Mouse (Mus musculus): ENCODE results near the gene Adgrg1.

The Adgrg1 gene

DNA sequence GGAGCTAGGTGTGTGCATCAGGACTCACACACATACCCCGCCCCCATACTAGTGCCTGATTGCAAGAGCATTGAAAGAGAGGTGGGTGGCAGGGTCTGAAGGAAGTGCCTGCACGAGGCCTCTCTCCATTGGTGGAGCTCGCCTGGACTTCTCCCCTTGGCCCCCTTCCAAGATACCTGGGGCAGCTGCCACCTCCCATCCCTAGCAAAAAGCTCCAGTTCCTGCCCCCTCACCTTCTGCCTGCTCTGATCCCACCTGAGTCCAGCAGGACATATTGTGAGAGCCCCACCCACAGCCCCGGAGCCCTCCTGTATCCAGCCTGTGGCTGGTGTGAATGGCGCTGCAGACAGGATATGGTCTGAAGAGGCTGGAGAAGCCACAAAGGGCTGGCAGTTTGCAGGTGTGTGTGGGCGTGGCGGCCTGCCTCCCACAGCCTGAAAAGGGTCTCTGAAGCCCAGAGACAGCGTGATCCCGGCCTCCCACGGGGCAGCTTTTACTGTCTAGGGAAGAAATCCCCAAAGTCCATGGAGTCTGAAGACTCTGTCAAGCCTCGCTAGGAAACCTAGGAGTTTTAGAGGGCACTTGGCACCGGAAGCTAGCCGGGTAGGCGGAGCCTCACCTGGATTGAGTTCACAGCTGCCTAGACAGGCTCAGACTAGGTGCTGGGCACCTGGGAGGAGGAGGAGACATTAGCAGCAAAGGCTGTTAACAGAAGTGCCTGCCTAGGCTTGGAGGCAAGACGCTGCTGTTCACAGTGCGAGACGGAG is 2.3 kb downstream of the Adgrg1 start:
- peak; percentile 91 to 94 for DNase-seq

DNA sequence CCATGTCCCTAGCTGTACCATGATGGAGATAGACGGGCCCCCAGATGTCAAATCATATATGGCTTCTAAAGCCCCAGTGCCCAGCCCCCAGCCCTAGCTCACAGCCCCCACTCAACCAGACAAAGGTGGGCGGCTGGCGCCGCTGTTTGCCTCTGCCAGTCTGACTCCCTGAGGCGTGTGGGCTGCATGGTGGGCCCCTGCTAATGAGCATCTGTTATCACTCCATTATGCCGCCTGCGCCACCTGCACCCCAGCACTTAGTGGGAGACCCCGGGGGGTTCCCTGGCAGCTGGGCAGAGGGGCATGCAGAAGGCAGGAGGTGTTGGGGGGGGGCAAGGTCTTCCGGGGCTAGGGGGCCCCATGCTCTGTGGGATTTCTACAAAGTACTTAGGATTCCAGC is 3.6 kb downstream of the Adgrg1 start:
- peak in 1 of 2 experiments; percentile 10 for DNase-seq

DNA sequence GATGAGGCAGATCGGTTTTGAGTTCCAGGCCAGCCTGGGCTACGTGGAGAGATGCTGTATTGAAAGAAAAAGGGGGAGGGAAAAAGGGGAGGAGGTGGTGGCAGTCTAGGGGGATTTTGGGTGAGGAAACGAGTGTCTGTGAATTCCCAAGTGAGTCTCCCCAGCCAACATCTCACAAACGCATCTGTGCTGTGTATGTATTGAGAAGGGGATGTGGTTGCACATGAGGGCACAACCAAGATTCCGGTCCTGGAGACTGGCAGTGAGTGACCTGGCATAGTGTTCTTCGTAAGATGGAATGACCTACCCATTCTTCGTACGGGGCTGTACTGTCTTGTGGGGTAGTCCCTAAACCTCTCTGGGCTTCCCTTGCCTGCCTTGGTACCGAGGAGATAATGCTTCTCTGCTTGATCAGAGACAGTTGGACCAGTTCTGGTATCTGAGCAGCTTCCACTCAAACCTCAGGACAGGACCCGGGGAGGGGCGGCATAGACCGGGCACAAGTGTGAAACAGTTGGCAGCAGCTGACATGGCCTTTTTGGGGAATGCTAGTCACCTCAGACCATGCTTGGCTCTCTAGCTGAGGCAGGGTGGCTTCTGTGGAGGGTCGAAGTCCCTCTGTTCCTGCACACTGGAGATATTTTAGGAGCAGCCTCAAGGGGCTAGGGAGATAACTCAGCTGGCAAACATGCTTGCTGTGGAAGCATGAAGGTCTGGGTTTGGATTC is 4.2 kb downstream of the Adgrg1 start:
- DNase-seq: peak in 1 of 2 experiments; percentile 42

DNA sequence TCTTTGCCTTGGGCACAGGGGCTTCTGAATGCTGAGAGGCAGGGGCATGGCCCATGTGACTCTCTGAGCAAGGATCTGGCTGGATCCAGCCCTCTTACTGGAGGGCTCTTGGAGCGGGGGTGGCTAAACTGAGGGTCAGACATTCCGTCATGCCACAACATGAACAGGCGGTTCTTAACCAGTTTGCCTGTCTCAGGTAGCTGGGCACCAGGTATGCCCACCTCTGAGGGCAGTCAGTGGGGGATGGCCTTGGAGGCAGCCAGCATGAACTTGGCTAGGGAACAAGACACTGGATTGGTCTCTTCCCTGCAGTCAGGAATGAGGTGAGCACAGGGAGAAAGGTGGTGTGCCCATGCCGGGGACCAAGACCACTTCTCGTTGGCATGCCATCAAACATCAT is 5.6 kb downstream of the Adgrg1 start:
- peak; percentile 78 to 88 for DNase-seq

DNA sequence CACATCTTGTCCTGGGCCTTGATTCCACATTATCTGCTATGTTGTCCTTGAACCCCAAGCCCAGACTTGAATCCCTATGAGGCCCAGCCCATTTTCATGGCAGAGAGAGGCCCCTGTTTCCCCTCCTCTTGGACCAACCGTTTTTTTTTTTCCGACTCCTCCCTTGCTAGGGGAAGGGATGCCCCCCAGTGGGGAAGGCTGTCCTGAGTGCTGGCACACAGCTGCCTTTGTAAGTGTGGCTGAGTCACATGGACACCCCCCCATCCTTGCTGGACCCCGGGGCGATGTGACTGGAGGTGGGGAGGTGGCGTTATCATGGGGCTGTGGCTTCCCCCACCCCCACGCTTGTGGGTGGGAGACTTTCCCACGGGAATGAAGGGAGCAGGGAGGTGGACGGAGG is 6.4 kb downstream of the Adgrg1 start:
- DNase-seq: peak in 1 of 2 experiments; percentile 57

DNA sequence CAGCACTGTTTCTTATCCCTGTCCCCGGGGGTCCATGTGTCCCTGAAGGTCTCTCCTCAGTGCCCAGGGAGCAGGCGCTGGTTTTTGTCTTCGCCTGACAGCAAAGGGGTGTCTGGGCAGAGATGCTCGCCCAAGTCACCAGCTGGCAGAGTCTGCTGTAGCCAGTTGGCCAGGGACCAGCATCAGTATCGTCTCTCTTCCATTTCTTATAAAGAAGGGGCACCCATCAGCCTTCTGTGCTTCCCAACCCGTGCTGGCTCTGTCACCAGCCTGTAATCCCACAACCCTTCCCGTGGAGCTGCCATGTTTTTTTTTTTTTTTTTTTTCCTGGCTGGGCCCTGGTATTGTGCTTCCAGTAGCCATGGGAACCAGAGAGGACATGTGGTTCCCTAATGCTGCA is 7.3 kb downstream of the Adgrg1 start:
- DNase-seq: peak in 1 of 2 experiments; percentile 38

DNA sequence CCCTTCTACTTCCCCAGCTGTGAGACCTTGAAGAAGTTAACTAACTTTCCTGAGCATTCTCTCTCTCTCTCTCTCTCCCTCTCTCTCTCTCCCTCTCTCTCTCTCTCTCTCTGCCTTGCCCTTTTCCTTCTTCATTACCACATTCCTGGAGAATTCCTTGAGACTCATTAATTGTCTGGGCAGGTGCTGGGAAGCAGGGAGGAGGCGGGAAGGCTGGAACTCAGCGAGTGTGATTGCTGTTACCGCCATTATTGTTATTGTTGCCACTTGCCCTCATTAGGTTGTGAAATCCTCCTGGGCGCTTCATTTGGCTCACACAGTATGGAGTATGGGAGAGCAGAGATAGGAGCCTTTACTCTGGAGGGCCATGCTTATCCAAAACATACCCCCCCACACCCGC is 8.6 kb downstream of the Adgrg1 start:
- DNase-seq: no peak

DNA sequence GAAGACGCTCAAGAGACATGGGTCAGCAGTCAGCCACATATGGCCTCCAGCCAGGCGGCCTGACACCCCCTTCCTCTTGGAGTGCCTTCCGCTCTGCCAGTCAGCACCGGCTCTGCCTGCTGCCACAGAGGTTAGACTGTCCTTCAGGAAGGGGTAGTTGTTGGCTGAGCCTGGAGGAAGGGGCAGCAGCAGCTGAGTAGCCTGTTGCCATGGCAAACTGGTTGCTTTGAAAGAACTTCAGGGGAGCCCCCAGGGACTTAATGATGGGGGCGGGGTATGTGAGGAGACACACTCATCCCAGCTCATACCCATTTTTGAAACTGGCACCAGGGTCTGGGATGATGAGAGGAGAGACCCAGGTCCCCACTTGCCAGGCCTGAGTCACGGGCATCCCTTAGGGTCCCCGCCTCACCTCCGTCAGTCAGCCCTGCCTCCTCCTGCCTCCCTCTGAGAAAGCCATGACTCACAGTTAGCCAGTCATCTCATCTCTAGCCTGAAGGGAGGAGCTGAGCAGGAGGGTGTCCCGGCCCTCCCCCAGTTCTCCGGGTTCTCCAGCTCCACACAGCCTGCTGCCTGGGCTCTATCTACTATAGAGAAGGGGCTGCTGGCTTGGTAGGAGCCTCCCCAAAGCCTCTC is 9.4 kb downstream of the Adgrg1 start:
- DNase-seq: peak; percentile 94 to 96

DNA sequence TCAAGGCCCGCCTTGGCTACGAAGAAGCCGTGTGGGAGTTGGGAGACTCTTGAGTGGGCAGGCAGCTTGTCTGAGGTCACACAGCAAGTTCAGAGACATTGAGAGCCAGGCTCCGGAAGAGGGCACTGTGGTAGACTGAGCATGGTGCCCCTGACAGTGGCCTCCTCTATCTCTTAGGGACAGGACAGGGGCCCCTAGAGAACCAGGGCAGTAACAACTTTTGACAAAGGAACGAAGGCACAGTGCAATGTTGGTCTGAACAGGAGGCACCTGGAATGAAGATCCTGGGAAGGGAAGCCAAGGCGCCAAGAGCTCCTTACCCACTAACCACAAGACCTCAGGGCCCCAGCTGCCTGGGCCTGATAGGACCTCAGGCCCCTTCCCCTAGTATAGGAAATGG is 10.5 kb downstream of the Adgrg1 start:
- peak in 1 of 2 experiments; percentile 61 for DNase-seq

DNA sequence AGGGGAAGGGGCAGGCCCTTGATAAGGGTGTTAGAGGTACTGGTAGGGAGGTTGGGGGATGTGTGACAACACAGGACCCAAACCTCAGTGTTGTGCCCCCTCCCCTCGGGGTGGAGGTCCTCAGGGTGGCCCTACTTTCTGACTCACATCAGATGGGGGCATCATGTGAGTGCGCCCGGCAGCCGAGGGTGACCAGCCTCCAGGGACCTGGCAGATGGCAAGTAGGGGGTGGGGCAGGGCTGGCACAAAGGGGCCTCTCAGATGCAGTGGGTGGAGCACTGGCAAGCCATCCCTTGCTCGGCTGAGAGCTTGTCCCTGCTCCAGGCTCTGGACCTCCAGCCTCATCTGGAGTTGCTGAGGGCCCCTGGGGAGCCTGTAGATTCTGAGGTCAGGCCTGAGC is 12.1 kb downstream of the Adgrg1 start:
- DNase-seq: peak; percentile 67 to 81

DNA sequence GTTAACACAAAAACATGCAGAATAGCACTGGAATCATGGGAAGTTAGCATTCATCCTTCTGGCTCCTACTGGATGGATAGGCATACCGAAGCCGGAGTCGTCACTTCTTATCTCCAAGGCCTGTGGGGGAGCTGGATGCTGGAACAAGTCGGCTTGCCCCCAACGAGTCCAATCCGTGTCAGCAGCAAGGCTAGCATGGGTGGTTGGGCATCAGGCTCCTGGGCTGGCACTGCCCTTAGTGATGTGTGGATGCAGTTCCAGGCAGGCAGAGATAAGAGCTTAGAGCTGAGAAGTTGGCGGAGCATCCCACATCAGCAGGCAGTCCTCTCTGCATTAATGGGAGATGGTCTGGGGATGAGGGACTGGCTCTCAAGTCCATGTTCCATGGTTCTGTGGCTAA is 13.0 kb downstream of the Adgrg1 start:
- no peak for DNase-seq

DNA sequence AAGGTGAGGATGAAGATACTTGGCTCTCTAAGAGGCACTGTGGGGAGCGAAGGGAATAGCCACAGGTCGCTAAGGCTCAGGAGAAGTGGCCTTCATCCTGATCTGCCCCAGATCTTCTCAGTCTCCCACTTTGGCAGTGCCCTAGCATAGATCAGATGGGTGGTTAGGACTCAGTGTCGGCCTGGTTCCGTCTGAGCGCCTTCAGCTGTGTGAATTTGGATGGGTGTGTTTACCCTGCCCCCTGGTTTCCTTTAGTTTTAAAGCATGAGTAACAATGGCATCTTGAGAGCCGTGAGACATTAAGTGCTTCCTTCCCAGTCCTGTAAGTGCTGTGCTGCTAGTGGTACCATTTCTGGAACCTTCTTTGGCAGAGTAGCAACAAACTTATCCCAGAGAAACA is 14.1 kb downstream of the Adgrg1 start:
- peak in 1 of 2 experiments; percentile 52 for DNase-seq

DNA sequence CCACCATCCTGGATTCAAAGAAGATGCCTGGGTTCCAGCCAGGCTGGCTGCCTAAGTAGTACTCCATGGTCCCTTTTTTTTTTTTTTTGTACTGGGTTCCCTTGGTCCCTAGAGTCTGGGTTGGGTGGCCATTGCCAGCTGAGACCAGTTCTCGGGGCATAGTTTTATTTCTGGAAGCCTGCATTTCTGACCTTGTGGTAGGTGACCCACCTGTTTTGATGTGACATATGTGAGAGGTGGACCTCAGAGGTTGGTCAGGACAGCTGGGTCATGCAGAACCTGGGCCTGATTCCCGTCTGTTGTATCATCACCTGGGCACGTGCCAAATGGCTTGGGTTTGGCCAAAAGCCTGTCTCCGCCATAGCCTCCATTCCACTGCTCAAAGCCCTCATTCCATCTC is 15.2 kb downstream of the Adgrg1 start:
- peak; percentile 64 to 73 for DNase-seq

DNA sequence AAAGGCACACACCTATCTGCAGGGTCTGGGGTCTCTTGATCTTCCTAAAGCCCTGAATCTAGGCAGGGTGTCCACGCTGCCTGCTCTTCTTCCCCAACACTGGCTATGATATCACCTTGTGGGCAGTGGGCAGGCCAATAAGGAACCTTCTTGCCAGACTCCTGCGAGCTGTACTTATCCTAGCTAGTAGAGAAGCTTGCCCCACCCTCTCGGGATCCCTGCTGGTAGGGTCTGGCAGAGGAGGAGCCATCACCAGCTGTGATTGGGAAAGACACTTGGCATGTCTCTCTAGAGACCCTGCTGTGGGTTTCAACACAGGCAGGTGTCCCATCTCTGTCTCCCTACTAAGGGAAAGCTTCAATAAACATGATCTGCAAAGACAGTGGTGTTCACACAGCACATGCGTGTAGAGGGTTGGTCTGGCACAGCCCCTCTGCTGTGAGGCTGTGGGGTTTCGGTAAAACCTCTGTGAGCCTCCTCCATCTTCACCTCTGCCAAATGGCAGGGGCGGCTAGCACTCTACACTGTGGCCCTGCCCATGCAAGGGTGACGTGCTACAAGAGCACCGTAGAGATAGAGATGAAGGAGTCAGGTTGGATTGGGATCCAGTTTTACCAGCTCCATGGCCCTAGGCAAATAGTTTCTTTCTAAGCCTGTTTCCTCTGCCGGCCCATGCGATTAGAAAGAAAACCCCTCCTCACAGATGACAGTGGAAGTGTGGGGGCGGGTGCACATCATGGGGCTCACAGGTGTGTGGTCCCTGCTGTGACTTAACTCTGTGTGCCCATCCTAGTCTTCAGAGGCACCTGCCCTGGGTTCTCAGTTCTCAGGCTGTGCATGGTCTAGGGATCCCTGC is 16.3 kb downstream of the Adgrg1 start:
- no peak for DNase-seq

DNA sequence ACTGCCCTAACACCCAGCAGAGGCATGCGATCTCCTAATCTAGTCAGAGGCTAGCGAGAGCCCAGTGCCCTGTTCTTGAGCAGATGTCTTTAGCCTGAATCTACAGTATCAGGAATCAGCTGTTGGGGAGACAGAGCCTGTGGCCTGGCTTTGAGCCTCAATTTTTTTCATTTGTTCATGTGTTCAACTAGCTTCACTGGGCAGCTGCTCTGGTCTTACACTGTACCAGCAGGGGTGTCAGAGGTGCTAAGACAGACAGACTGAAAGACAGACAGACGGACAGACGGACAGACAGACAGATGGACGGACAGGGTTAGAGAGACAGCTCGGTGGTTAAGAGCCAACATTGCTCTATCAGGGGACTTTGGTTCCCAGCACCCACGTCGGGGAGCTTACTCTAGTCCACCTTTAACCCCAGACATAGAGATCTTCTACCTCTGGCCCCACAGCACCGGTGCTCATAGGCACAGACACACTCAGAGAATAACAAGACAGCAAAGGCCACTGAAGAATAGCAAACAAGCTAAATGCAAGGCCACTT is 17.0 kb downstream of the Adgrg1 start:
- DNase-seq: peak in 1 of 2 experiments; percentile 49

DNA sequence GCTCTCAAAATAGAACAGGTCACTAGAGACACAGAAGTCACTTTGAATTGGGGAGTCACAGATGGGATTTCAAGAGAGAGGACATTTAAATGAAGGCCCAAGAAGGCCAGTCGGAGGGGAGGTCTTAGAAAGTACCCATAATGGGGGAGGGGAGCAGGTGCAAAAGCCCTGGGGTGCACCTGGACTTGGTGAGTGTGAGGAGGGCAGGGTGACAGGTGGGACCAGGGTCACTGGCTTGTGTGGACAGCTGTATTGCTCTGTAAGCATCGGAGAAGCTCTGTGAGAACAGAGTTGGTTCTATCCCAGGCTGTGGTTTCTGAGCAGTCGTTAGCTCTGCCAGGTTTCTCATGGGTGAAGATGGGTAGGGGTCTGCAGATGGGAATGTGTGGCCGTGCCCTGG is 17.5 kb downstream of the Adgrg1 start:
- no peak for DNase-seq

DNA sequence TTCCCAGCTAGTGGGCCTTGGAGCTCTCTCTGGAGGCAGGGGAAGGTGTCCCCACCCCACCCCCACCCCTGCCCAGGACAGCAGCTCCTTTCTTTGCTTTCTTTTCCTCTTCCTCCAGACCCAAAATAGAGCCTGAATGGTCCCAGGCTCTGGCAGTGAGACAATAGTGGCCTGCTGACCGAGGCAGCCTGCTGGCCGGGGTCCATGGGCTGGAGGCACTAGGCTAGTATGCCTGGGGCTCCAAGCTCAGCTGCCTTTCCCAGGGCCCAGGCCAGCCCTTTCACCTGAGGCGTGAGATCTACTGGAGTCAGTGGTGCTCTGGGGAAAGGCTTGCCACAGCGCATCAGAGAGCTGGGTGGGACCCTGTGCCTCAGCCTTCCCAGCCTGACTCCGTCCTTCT is 18.0 kb downstream of the Adgrg1 start:
- DNase-seq: peak; percentile 86 to 89

DNA sequence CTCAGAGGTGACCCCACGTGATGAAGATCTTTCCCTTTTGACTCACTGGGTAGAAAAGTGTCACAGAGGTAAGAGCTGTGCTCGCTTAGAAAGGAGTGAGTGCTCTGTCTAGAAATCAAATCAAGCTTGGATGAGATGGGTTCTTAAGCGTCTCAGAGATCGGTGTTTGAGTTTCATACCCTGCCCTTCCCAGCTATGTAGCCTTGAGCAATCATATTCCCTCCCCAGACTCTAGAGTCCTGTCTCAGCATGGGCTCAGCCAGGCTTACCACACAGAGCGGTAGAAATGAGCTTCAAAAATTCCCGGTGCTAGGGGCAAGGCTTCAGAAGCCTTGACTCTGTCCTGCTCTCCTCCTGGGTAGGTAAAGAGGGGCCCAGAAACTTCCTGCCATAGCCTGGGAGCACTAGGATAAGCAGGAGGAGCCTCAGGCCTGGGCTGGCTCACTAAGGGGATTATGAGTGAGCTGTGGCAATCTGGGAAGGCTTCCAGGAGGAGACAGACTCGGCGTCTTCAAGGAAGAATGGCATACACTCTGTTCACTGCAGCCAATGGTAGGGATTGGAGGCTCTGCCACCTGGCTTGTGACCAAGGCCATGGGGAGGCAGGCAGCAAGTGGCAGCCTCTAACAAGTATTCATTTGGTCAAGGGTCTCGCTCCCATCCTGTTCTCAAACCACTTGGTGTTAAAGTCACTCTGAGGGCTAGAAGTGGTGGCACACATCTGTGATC is 18.6 kb downstream of the Adgrg1 start:
- peak in 1 of 2 experiments; percentile 39 for DNase-seq

DNA sequence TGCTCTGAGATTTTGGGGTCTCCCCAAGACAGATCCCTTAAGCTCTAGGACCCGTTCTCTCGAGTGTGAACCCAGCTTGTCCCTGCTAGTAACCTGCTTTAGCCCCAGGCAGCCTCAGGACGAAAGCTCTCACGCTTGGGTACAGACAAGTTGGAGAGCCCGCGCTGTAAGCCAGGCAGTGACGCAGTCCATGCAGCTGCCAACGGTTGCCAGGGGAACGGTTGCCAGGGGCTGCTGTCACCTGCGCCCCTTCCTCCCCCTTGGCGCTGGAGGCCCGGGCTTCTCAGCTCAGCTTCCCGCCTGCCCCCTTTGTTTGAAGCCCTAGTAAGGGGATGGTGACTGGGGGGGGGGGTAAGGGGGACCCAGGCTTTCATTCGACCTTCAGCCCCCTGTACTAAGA is 19.5 kb downstream of the Adgrg1 start:
- peak; percentile 71 to 73 for DNase-seq

DNA sequence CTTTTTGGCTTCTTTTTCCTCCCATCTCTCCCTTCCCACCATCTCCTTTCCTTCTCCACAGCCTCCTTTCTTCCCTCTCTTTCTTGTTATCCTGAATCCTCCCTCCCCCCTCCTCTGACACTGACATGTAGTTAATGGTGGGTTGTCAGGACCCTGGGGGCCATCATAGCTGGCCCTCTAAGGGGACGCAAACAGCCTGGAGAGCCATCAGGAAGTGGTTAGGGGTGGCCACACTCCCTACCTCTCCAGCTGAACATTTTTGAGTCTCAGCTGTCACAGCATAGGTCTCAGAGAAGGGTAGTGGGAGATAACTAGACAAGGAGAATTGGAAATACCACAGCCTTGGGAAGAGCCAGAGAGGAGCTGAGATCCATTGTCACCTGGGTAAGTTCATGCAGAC is 20.0 kb downstream of the Adgrg1 start:
- no peak for DNase-seq

DNA sequence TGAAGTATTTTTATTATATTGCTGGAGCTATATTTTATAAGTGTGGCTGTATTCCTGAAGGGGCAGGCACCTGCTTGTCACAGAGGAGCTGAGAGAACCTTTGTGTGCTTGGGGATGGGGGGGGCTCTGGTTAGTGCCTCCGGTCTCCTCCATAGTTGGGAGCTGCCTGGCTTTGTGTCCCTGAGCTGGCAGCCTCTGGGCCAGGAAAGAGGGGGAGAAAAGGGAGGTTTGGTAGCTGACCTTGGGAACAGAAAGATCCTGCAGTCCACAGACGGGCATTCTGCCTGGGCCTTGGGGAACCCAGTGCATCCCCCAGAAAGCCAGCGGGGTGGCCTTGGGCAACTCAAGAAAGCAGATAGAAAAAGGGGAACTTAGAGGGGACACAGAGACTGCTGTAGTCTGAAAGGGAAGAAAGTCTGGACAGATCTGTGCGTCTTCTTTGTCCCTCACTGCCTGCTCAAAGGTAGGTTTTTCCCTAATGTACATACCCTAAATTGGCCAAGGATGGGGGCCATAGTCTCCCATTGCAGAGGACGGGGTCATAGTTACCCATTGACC is 20.9 kb downstream of the Adgrg1 start:
- DNase-seq: peak in 1 of 2 experiments; percentile 27
